Mouse (Mus musculus) CH12.LX (cell line): ENCODE results near the gene Myh13.

ENCODE experiments used
- BHLHE40 ChIP-seq: IDR thresholded peaks from 2 replicates; pipeline ENCODE4 v1.6.1; 2011; ENCODE audit warnings: mild to moderate bottlenecking, low read depth, low read length, improper control_type of control experiment
- CTCF ChIP-seq, 2 experiments: IDR thresholded peaks in 1 of 2; conservative IDR thresholded peaks in 1 of 2; 2 replicates each; pipeline ENCODE4 v1.5.1; 2011 to 2012; ENCODE audit warnings: low read depth in 2 of 2, low read length in 2 of 2, improper control_type of control experiment in 1 of 2, inconsistent platforms in 1 of 2, mild to moderate bottlenecking in 1 of 2, moderate library complexity in 1 of 2
- E2F4 ChIP-seq: IDR thresholded peaks from 2 replicates; pipeline ENCODE4 v1.6.1; 2011; ENCODE audit warnings: low read depth, low read length, improper control_type of control experiment; ENCODE audit not compliant: insufficient replicate concordance
- JUND ChIP-seq: conservative IDR thresholded peaks from 2 replicates; pipeline ENCODE4 v1.6.1; 2011; ENCODE audit warnings: low read depth, low read length, improper control_type of control experiment
- MAFK ChIP-seq: IDR thresholded peaks from 2 replicates; pipeline ENCODE4 v1.6.1; 2011; ENCODE audit warnings: low read length, improper control_type of control experiment; ENCODE audit not compliant: insufficient replicate concordance
- MAZ ChIP-seq: IDR thresholded peaks from 2 replicates; pipeline ENCODE4 v1.6.1; 2012; ENCODE audit warnings: low read depth, mild to moderate bottlenecking, inconsistent platforms, low read length, improper control_type of control experiment, moderate library complexity
- NELFE ChIP-seq: IDR thresholded peaks from 2 replicates; pipeline ENCODE4 v1.6.1; 2011; ENCODE audit warnings: low read depth, low read length, improper control_type of control experiment
- POLR2A ChIP-seq: IDR thresholded peaks from 2 replicates; pipeline ENCODE4 v1.6.1; 2011; ENCODE audit warnings: low read depth, mild to moderate bottlenecking, improper control_type of control experiment, low read length
- SIN3A ChIP-seq: IDR thresholded peaks from 2 replicates; pipeline ENCODE4 v1.6.1; 2012; ENCODE audit warnings: low read length, improper control_type of control experiment, inconsistent platforms
- USF1 ChIP-seq: IDR thresholded peaks from 2 replicates; pipeline ENCODE4 v1.6.1; 2014; ENCODE audit warnings: low read depth, mild to moderate bottlenecking, inconsistent platforms, low read length, improper control_type of control experiment
- ZMIZ1 ChIP-seq: IDR thresholded peaks from 2 replicates; pipeline ENCODE4 v1.6.1; 2012; ENCODE audit warnings: low read depth, mild to moderate bottlenecking, inconsistent platforms, low read length, improper control_type of control experiment

DNA sequence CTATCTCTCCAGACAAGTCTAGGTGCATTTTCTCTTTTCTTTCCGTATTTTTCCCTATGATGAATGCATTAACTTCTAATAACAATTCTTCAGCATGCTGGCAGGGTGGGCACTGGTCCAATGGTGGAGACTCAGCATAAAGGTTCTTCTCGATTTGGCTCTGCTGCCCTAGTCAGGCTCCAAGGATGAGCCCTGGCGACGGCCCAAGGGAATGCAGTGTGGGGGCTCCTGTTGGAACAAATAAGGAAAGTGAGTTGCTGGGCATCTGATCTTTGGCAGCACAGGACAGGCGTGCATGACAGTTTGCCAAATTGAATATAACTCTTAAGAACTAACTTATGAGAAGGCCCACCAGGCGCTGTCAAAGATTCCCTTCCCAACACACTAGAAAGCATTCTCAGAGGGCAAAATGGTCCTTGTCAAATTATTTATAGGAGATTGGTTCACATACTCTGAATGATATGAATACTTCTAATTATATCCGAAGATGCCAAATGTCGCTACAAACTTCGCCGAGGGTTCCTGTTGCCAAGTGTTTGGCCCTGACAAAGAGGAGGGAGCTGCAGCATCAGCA lies 44.8 kb upstream of the Myh13 start, which contains the start of gene Myh8:
- TF ChIP-seq E2F4 (no peak), USF1 (no peak), CTCF (conservative IDR thresholded peaks at IDR 0.05 in 1 of 2, IDR thresholded peaks at IDR 0.05 in 1 of 2; ENCODE audit: low read depth in 2 of 2, low read length in 2 of 2) (no peak), JUND (no peak), BHLHE40 (no peak), MAFK (no peak), SIN3A (no peak), NELFE (no peak), POLR2A (no peak), ZMIZ1 (no peak), MAZ (no peak)
